Mouse (Mus musculus) E14TG2a.4 (cell line): ENCODE data around the gene Nasp.

Experiments
- H3K27me3 ChIP-seq: 2 replicates; pipeline ENCODE4 v1.6.1; 2014; ENCODE audit warnings: low read length, control low read depth; ENCODE audit not compliant: insufficient read depth
- H3K36me3 ChIP-seq: 2 replicates; pipeline ENCODE4 v1.6.1; 2014; ENCODE audit warnings: low read length, control low read depth; ENCODE audit not compliant: insufficient read depth
- H3K4me1 ChIP-seq: replicated peaks from 2 replicates; pipeline ENCODE4 v1.6.1; 2014; ENCODE audit warnings: low read depth, low read length, control low read depth
- H3K4me3 ChIP-seq: replicated peaks from 2 replicates; pipeline ENCODE4 v1.5.1; 2014; ENCODE audit warnings: mild to moderate bottlenecking, low read length
- H3K9me3 ChIP-seq: 2 replicates; pipeline ENCODE4 v1.6.1; 2014; ENCODE audit warnings: low read length, control low read depth
- CTCF ChIP-seq: conservative IDR thresholded peaks from 2 replicates; pipeline ENCODE4 v1.5.1; 2014; ENCODE audit warnings: low read length
- NANOG ChIP-seq: IDR thresholded peaks from 2 replicates; pipeline ENCODE4 v1.6.1; 2014; ENCODE audit warnings: borderline replicate concordance, low read length, mixed read lengths
- POU5F1 ChIP-seq: IDR thresholded peaks from 2 replicates; pipeline ENCODE4 v1.6.1; 2014; ENCODE audit warnings: low read length, borderline replicate concordance

Gene Nasp

GRCm38 (mm10) chr4:116645624-116646023 is 17.9 kb upstream of the Nasp start:
- no peak for TF ChIP-seq POU5F1
- no peak for TF ChIP-seq NANOG
- TF ChIP-seq CTCF: no peak
- Histone ChIP-seq H3K27me3 (no peaks in the 10 kb centered on the region), H3K4me3 (no peak overlapping the region; the same call in 1 of the 2 replicates)

GRCm38 (mm10) chr4:116644326-116644725 is 16.6 kb upstream of the Nasp start:
- Histone ChIP-seq H3K27me3 (no peaks in the 10 kb centered on the region), H3K4me1 (peaks cover 76% of the 10 kb centered on the region), H3K4me3 (no peak overlapping the region), H3K36me3 (peaks cover 97% of the 10 kb centered on the region), H3K9me3 (no peaks in the 10 kb centered on the region)
- TF ChIP-seq CTCF: peak; percentile 36; the same call in 1 of the 2 replicates
- no peak for TF ChIP-seq NANOG

More at GRCm38 (mm10) chr4:116645624-116646023, 17.9 kb upstream of the Nasp start:
- Histone ChIP-seq H3K36me3 (peaks cover 92% of the 10 kb centered on the region), H3K4me1 (peaks cover 83% of the 10 kb centered on the region), H3K9me3 (no peaks in the 10 kb centered on the region)

GRCm38 (mm10) chr4:116642071-116642470 is 14.3 kb upstream of the Nasp start:
- Histone ChIP-seq H3K36me3 (peaks cover 97% of the 10 kb centered on the region), H3K27me3 (no peaks in the 10 kb centered on the region), H3K9me3 (no peaks in the 10 kb centered on the region), H3K4me1 (peaks cover 55% of the 10 kb centered on the region), H3K4me3 (no peak overlapping the region)
- TF ChIP-seq POU5F1: no peak
- peak; percentile 26 for TF ChIP-seq CTCF

GRCm38 (mm10) chr4:116638821-116639220 is 11.1 kb upstream of the Nasp start:
- TF ChIP-seq NANOG (no peak), CTCF (no peak)
- Histone ChIP-seq H3K9me3 (no peaks in the 10 kb centered on the region), H3K4me3 (no peak overlapping the region), H3K27me3 (no peaks in the 10 kb centered on the region), H3K4me1 (peaks cover 24% of the 10 kb centered on the region), H3K36me3 (peaks cover 96% of the 10 kb centered on the region)

GRCm38 (mm10) chr4:116635197-116635596 is 7.5 kb upstream of the Nasp start:
- H3K27me3 ChIP-seq: no peaks in the 10 kb centered on the region
- no peak overlapping the region for H3K4me3 ChIP-seq
- no peak for TF ChIP-seq CTCF
- peaks cover 73% of the 10 kb centered on the region for H3K36me3 ChIP-seq
- H3K9me3 ChIP-seq: no peaks in the 10 kb centered on the region
- H3K4me1 ChIP-seq: 0 out of 2 replicates have a peak, but pooled peaks cover 7% of the 10 kb centered on the region

- TF ChIP-seq NANOG: no peak
- TF ChIP-seq CTCF: no peak
- TF ChIP-seq POU5F1: no peak
These were observed 403 bp downstream of the Nasp start for GRCm38 (mm10) chr4:116627359-116627716.

GRCm38 (mm10) chr4:116626658-116627358 is 933 bp downstream of the Nasp start:
- H3K9me3 ChIP-seq: no peaks in the 10 kb centered on the region
- TF ChIP-seq NANOG: no peak
- no peak for TF ChIP-seq CTCF
- TF ChIP-seq POU5F1: no peak
- peak overlapping the region; percentile 100 for H3K4me3 ChIP-seq
- peaks cover 51% of the 10 kb centered on the region for H3K4me1 ChIP-seq
- H3K27me3 ChIP-seq: no peaks in the 10 kb centered on the region
- H3K36me3 ChIP-seq: peaks cover 41% of the 10 kb centered on the region

More at GRCm38 (mm10) chr4:116627359-116627716, 403 bp downstream of the Nasp start:
- Histone ChIP-seq H3K36me3 (peaks cover 40% of the 10 kb centered on the region), H3K9me3 (no peaks in the 10 kb centered on the region), H3K4me1 (peaks cover 45% of the 10 kb centered on the region), H3K4me3 (peak overlapping the region; percentile 100), H3K27me3 (no peaks in the 10 kb centered on the region)

- TF ChIP-seq POU5F1: no peak
- no peak for TF ChIP-seq CTCF
- TF ChIP-seq NANOG: no peak
- Histone ChIP-seq H3K9me3 (no peaks in the 10 kb centered on the region), H3K4me1 (peaks cover 63% of the 10 kb centered on the region), H3K27me3 (no peaks in the 10 kb centered on the region), H3K36me3 (peaks cover 61% of the 10 kb centered on the region), H3K4me3 (peak overlapping the region; percentile 100)
These were observed 2.9 kb downstream of the Nasp start for GRCm38 (mm10) chr4:116624831-116625230.

GRCm38 (mm10) chr4:116615237-116615636 is 12.5 kb downstream of the Nasp start:
- TF ChIP-seq POU5F1: no peak
- TF ChIP-seq NANOG: no peak
- no peak for TF ChIP-seq CTCF
- Histone ChIP-seq H3K4me1 (peaks cover 40% of the 10 kb centered on the region), H3K9me3 (no peaks in the 10 kb centered on the region), H3K36me3 (peaks cover 96% of the 10 kb centered on the region), H3K4me3 (no peak overlapping the region), H3K27me3 (no peaks in the 10 kb centered on the region)
